Mouse (Mus musculus) fat pad, adult 2 months (tissue): ENCODE data around the gene Hus1b.

ENCODE experiments used
- DNase-seq: peaks from one replicate; pipeline ENCODE4 v3.0.0-alpha.2; 2011; ENCODE audit warnings: low read depth, low spot score; ENCODE audit errors: extremely low read depth

Hus1b gene

DNA sequence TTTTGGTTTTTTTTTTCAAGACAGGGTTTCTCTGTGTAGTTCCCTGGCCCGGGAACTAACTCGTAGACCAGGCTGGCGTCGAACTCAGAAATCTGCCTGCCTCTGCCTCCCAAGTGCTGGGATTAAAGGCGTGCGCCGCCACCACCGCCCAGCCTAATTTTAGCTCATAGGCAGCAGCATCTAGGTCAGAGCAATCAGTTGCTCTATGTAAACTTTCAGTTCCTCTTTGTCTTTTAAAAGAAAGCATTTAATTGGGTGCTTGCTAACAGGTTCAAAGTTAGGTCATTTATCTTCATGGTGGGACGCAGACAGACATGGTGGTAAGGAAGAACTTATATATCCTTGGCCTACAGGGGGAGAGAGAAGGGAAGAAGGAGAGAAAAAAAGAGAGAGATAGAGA is 1.6 kb upstream of the Hus1b start:
- DNase-seq: no peak

GRCm38 (mm10) chr13:30947129-30947528 is 430 bp downstream of the Hus1b start:
- no peak for DNase-seq

DNA sequence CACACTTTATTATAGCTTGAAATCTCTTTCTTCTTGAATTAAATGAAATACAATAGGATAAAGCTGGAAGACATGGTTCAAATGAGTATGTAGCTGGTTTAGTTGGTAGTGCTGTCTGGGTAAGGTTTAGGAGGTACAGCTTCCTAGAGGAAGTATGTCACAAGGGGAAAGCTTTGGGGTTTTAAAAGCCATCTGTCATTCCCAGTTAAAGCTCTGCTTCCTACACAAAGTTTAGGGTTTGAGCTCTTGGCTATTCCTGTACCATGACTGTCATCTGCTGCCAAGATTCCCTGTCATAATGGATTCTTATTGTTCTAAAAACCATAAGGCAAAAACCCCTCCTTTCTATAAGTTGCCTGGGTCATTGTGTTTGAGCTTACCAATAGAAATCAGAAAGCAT is 1.8 kb downstream of the Hus1b start:
- no peak for DNase-seq

GRCm38 (mm10) chr13:30932972-30933371 is 14.6 kb downstream of the Hus1b start:
- no peak for DNase-seq

GRCm38 (mm10) chr13:30931613-30932012 is 15.9 kb downstream of the Hus1b start:
- no peak for DNase-seq

GRCm38 (mm10) chr13:30929119-30929518 is 18.4 kb downstream of the Hus1b start:
- no peak for DNase-seq

DNA sequence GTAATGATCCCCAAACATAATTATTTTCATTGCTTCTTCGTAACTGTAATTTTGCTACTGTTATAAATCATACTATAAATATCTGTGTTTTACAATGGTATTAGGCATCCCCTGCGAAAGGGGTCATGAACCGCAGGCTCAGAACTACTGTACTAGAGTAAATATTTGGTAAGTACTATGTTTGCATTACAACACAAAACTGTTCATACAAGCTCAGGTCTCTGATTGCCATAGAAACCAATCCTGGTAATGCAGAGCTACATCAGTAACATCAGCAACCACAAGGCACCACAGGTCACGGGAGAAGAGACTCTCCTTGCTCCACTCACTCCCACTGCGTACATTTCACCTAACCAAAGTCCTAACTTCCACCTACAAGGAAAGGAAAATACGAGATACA is 23.3 kb downstream of the Hus1b start:
- no peak for DNase-seq

- DNase-seq: no peak
Observed at GRCm38 (mm10) chr13:30921914-30922313, 25.6 kb downstream of the Hus1b start.

DNA sequence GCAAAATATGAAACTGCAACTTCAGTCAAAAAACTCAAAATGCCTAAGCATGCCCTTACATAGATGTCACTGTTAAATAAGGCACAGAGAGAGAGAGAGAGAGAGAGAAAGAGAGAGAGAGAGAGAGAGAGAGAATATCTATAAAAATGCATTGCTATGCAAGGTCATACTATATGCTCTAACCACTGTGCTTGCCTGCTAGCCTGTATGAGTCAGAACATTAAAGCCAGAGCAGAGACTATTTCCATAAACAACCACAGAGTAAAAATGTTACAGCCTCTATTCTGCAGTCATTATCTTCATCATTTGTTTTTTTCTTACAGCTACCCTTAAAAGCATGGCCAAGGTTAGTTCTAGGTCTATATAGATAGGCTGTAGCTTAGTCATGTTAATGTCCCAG is 33.8 kb downstream of the Hus1b start:
- DNase-seq: no peak

DNA sequence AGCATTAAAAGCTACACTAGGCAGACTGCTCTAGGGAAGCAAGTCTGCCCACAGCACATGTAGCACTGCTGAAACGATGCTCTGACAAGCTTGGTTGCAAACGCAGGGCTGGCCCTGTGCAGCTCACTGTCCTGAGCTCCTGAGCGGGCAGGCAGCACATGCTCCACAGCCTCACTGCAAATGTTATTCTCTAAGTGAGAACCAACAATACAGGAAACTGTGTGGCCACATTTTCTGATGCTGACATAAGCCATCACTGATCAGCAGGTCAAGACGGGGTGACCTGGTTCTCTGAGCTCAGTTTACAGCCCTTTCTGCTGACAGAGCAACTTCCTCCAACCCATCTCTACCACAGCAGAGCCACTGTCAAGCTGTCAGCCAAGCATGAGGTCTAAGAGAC is 34.5 kb downstream of the Hus1b start:
- DNase-seq: no peak

GRCm38 (mm10) chr13:30911931-30912625 is 35.5 kb downstream of the Hus1b start:
- no peak for DNase-seq

DNA sequence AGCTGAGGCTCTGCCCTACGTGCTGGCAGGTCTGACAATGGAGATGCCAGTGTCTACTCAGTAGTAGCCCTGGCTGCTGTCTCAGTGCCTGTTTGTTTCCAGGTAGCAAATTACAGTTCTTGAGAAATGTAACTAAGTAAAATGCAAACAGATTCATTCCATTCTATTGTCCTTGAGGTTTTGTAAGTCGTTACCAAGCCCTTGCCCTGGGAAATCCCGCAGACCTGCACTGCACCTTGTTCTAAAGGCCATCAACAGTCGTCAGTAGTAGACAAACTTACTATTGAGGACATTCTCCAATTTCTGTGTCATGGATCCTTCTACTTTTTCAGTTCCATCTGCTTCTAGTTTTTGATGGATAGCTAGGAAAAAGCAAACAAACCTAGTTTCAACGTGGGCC is 36.7 kb downstream of the Hus1b start:
- no peak for DNase-seq

- no peak for DNase-seq
Observed at GRCm38 (mm10) chr13:30902286-30902685, 45.3 kb downstream of the Hus1b start.

DNA sequence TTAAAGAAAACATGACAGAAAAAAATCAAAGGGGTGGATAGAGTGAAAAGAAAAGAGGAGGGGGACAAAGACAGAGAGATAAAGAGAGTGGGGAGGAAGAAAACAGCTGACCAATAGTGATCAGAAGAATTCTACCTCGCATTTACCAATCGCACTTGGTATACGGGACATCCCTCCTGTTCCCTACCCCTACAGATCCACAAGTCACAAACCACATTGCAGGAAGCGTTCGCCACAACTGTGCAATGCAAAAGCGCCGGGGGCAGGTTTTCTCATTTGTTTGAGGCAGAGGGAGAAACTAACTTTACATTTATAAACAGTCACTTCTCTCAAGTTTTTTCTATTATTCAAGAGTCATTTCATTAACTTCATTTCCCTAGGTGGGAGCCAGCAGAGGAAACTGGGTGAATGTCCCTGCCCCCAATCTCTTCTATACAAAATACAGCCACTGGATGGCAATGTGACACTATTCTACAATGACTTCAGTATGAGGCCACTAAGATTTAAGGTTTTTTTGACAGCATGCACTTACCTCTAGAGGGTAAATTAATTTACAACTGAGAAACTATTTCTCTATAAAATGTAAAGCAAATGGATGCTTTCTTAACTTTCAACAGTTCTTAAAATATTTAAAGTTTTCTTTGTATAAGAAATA is 46.0 kb downstream of the Hus1b start:
- DNase-seq: no peak
